Mouse (Mus musculus) T-helper 1 cell (primary cell): ENCODE data around the gene Bfsp1.

ENCODE experiments used
- in situ Hi-C: fragments of 300-600 bp; cut with MboI, MseI; formaldehyde crosslinking; loops from one replicate; pipeline ENCODE4 v1.15.1; 2025; ENCODE audit warnings: high pct_unique_total_duplicates

The Bfsp1 gene

DNA sequence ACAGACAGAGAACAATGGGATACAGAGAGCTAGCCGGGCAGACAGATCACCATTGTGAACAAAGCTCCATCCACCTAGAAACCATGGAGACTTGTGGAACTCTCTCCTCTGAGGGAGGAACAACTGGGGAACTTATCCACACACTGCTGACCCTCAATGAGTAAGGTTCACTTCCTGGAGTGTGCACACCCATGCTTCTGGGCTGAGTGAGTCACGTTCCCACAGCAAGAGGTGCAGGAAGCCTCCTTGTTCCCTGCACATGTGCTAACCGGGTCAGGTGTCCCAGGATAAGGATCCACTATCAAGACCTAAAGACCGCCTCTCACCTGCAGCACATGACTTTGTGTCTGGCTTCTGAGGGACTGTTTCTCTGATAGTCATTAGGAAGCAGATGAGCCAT is 9.5 kb downstream of the Bfsp1 start:
- in situ Hi-C loops, result no loop called here

GRCm38 (mm10) chr2:143852295-143853275 is 10.4 kb downstream of the Bfsp1 start:
- in situ Hi-C loops, result no loop called here

- in situ Hi-C loops, result no loop called here
These were observed 11.4 kb downstream of the Bfsp1 start for GRCm38 (mm10) chr2:143851354-143852221.

DNA sequence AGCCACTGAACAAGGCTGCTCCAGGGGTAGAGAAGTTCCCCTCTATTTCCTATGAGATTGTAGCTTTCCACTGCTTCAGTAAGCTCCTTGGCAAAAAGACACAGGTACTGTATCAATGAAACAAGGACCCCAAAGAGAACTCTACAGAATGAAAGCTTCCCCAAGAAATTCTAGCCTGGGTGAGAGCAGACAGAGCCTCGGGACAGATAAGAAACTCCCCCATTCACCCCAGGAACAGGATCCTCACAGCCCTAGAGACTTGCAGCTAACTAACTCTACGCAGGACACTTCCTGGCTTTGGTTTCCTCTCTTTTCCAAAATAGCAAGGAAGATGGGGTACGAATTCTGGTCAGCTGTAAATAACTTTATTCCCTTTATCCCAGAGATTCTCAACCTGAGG is 15.7 kb downstream of the Bfsp1 start:
- in situ Hi-C loops, result no loop called here

DNA sequence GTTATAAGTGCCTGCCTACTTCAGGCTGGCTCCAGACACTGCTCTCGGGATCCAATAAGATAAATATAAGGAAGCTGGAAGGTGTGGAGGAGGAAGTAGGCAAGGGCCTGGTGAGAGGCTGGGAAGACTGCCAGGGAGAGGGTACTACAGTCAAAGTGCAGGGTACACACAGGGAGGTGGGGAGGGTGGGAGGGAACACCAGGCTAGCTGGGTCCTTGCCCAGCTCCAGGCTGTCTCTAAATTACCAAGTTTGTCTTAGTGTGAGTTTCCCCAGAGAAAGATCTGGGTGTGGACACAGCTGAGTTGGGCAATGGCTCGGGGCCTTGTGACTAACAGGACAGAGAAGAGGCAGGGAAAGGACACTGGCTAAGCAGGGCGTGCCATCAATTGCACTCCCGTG is 16.2 kb downstream of the Bfsp1 start:
- in situ Hi-C loops, result no loop called here

GRCm38 (mm10) chr2:143844779-143845178 is 18.2 kb downstream of the Bfsp1 start:
- in situ Hi-C loops, result no loop called here

DNA sequence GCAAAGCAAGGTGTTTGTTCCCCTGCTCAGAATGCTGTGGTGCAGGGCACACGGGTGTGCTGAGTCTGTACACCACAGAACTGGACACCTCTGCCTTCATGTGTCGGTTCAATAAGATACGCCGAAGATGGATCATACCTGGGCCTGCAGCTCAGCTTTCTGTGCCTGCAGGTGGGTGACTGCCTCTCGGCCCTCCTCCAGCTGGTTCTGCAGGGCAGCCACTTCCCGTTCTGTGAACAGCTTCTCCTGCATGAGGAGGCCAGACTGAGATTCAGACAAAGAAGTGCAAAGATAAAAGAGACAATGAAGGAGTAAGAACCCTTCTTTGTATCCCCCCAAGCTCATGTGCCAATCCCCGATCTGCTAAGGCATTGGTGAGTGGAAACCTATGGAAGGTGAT is 21.4 kb downstream of the Bfsp1 start:
- in situ Hi-C loops, result no loop called here

DNA sequence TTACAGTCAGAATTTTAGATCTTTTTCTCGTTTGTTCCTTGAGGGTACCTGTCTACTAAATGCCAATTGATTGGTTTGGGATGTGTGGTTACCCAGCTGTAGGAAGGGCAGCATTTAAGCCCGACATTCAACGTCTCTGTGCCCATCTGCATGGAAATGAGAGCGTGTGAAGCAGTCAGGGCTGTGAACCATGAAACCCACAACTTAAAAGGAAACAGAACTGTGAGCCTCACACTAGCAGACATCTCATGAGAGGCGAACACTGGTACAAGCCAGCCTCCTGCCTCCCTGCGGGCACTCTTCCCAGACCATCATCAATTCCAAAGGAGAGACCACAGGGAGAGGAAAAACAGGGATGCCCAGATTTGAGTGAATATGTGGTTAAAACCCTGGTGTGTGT is 22.1 kb downstream of the Bfsp1 start:
- in situ Hi-C loops, result no loop called here

GRCm38 (mm10) chr2:143839458-143839857 is 23.5 kb downstream of the Bfsp1 start:
- in situ Hi-C loops, result loop anchor here (5.0 to 10.0 kb wide), 4 partner anchors 78 to 613 kb away; partner anchors contain the start of gene Dstn

DNA sequence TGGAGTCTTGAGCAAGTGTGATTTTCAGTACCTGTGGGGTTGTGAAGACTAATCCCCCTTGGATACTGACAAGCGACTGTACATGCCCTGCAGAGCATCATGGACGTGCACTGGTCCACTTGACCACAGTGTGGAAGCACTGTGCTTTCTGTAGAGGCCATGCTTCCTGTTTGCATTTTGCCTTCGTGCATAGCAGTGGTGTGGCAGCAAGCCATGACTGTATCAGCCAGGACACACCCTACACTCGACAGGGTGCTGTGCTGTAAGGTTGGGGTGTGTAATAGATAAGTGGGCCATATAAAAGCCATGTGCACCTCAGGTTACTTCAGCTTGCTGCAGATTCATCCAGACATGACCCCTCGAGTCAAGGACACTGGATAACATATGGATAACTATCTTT is 24.3 kb downstream of the Bfsp1 start:
- in situ Hi-C loops, result loop anchor here (5.0 to 10.0 kb wide), 4 partner anchors 79 to 614 kb away; partner anchors contain the start of gene Dstn

DNA sequence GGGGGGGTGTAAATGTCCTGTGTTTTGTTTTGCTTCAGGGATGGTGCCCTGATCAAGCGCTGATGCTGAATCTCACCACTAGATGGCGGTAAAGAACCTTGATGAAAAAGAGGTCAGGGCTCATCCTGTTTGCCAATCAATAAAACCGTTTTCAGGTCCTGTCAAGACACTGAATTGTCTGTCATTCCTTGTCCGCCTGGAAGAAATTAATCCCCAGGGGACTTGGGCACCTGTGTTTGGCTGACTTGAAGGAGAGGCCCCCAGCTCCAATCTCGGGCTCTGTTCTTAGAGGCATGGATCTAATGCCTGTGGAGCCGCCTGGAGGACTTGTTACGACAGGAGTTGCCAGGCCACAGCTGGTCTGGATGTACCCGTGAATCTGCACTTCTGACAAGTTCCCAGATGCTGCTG is 25.7 kb downstream of the Bfsp1 start:
- in situ Hi-C loops, result loop anchor here (5.0 to 10.0 kb wide), 4 partner anchors 80 to 615 kb away; partner anchors contain the start of gene Dstn

GRCm38 (mm10) chr2:143835820-143836219 is 27.2 kb downstream of the Bfsp1 start:
- in situ Hi-C loops, result loop anchor here (5.0 to 10.0 kb wide), 4 partner anchors 81 to 616 kb away; partner anchors contain the start of gene Dstn

DNA sequence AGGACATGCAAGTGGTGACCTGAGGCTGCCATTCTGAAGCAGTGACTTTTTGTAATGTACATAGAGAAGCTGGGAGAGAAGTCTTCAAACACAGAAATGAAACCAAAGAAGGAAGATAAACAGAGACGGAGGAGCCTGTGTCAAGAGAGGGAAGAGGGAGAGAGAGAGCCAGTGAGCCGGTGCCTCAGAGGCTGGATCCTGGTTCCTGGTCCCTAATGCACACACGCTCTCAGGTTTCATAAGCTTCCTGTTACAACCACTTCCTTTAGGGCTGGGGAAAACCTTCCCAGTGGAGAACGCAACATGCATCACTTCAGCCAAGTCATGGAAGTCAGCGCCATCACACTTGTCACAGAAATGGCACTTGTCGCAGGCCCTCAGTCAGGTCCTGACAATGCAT is 28.9 kb downstream of the Bfsp1 start:
- in situ Hi-C loops, result loop anchor here (10.0 kb wide), 1 partner anchor 151 kb away; no protein-coding TSS in a partner anchor

DNA sequence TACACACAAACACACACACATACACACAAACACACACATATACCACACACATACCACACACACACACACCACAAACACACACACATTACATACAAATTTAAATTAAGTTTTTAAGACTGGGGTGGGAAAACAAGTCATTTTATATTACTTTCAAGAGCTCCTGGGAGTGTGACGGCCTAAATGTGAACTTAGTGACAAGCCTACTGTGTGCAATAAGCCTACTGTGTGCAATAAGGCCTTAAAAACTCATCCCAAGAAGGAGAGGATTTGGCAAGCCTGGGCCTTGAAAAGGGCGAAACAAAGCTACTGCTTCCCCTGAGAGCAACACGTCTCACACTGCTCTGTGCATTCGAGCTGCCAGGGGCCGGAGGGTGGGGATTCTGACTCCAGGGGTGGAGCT is 30.3 kb downstream of the Bfsp1 start:
- in situ Hi-C loops, result loop anchor here (10.0 kb wide), 1 partner anchor 152 kb away; no protein-coding TSS in a partner anchor

DNA sequence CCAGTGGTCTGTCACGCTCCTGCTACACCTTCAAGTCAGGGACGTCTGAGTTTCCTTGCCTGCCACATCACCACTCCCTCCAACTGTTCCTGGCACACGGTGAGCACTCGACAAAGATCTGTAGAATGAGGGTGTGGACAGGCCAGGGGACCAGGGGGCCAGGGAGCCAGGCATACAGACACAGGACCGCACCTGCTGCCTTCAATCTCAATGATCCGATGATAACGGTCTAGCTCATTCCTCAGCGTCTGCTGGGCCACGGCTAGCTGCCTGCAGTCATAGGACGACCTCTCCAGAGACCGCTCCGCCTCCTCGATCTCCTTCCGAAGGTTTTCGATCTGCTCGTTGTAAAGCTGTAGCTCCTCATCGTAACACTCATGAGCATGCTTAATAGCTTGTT is 31.3 kb downstream of the Bfsp1 start:
- in situ Hi-C loops, result loop anchor here (10.0 kb wide), 1 partner anchor 153 kb away; no protein-coding TSS in a partner anchor

DNA sequence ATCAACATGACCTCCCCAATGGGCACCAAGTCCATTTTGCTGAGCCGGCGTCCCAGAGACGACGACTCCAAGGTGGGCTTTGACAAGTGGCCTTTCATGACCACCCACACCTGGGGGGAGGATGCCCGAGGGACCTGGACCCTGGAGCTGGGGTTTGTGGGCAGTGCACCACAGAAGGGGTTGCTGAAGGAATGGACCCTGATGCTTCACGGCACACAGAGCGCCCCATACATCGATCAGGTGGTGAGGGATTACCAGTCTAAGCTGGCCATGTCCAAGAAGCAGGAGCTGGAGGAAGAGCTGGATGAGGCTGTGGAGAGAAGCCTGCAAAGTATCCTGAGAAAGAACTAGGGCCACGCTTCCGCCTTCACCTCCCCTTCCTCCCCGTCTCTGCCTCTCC is 49.5 kb downstream of the Bfsp1 start:
- in situ Hi-C loops, result no loop called here

- in situ Hi-C loops, result no loop called here
These were observed 50.7 kb downstream of the Bfsp1 start for GRCm38 (mm10) chr2:143812262-143812661.

DNA sequence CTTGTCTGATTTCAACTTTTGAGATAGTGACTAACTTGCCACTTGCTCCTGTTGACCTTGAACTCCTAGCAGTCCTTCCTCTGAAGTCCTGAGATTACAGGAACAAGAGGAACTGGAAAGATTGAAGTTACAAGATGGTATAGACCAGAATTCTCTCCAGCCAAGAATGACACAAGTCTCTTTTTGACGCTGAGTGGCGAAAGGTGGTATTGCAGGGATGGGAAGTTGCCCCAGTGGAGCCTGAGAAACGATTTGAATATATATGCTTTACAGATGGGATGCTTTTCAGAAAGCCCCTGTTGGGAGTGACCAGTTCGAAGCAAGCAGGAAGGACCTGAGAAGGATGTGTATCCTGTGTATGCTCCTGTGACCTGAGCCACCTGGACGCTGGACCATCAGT is 54.2 kb downstream of the Bfsp1 start:
- in situ Hi-C loops, result no loop called here

GRCm38 (mm10) chr2:143806924-143807664 is 55.9 kb downstream of the Bfsp1 start:
- in situ Hi-C loops, result no loop called here

DNA sequence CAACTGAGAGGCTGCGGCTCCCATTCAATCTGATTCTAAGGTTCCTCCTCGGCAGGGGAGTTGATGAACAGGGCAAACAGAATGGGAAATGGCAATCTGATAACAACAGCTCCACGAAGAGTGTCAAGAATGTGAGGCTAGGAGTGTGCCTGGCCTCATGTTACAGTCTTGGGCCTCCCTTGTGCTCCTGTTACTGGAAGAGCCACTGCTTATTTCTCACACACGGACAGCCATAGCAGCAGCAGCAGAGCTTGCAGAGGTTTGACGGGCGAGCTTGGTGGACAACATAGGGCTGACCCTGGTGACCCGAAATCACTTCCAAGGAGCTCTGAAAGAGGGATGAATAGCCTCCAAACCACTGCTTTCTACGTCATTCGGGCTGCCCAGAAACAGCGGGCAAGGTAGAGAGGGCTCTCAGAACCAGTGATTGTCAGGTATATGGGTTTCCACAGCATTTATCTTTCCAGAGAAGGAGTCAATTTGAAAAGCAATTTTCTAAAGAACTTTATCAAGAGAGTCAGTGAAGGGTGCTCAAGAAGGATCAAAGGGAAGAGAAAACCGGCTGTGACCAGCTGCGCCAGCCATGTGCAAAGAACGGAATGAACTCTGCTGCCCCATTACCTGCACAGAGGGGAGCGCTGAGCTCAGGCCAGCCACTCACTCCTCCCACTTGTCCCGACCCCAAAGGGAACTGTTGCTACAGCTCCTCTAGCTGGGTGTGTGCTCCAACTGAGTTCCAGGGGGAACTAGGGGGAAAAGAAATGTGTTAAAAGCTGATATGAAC is 56.6 kb downstream of the Bfsp1 start:
- in situ Hi-C loops, result no loop called here
